Mouse (Mus musculus) lung, postnatal 10 days (tissue): ENCODE data around the gene Olfml2b.

ENCODE experiments used
- DNase-seq: peaks from one replicate; pipeline ENCODE4 v3.0.0; 2021

Olfml2b gene

GRCm38 (mm10) chr1:170647381-170647780 lies 3.0 kb downstream of the Olfml2b start:
- no peak for DNase-seq

- no peak for DNase-seq
Observed at GRCm38 (mm10) chr1:170647971-170648514, 3.7 kb downstream of the Olfml2b start.

- DNase-seq, result no peak
Observed at GRCm38 (mm10) chr1:170651046-170651723, 6.9 kb downstream of the Olfml2b start.

- no peak for DNase-seq
Observed at GRCm38 (mm10) chr1:170651989-170652740, 7.8 kb downstream of the Olfml2b start.

- peak; percentile 37 for DNase-seq
Observed at GRCm38 (mm10) chr1:170655280-170655917, 11.1 kb downstream of the Olfml2b start.

GRCm38 (mm10) chr1:170656518-170657227 lies 12.3 kb downstream of the Olfml2b start:
- DNase-seq, result no peak

- DNase-seq, result no peak
Observed at GRCm38 (mm10) chr1:170657228-170657521, 12.8 kb downstream of the Olfml2b start.

- no peak for DNase-seq
Observed at GRCm38 (mm10) chr1:170657643-170658314, 13.4 kb downstream of the Olfml2b start.

GRCm38 (mm10) chr1:170659260-170659659 lies 14.9 kb downstream of the Olfml2b start:
- no peak for DNase-seq

- no peak for DNase-seq
Observed at GRCm38 (mm10) chr1:170664620-170665185, 20.4 kb downstream of the Olfml2b start.

GRCm38 (mm10) chr1:170665200-170665599 lies 20.9 kb downstream of the Olfml2b start:
- no peak for DNase-seq

- DNase-seq, result peak; percentile 49
Observed at GRCm38 (mm10) chr1:170674184-170674775, 29.9 kb downstream of the Olfml2b start.

GRCm38 (mm10) chr1:170677681-170678080 lies 33.3 kb downstream of the Olfml2b start:
- DNase-seq, result peak; percentile 60

GRCm38 (mm10) chr1:170678861-170679260 lies 34.5 kb downstream of the Olfml2b start:
- peak; percentile 13 for DNase-seq

GRCm38 (mm10) chr1:170679624-170680023 lies 35.3 kb downstream of the Olfml2b start:
- DNase-seq, result no peak

- DNase-seq, result no peak
Observed at GRCm38 (mm10) chr1:170683863-170684262, 39.5 kb downstream of the Olfml2b start.

- no peak for DNase-seq
Observed at GRCm38 (mm10) chr1:170689773-170690172, 45.4 kb downstream of the Olfml2b start.

GRCm38 (mm10) chr1:170691301-170691700 lies 47.0 kb downstream of the Olfml2b start:
- peak; percentile 74 for DNase-seq

GRCm38 (mm10) chr1:170694821-170695291 lies 50.5 kb downstream of the Olfml2b start:
- peak; percentile 71 for DNase-seq

GRCm38 (mm10) chr1:170695326-170695725 lies 51.0 kb downstream of the Olfml2b start:
- DNase-seq, result no peak

- no peak for DNase-seq
Observed at GRCm38 (mm10) chr1:170696996-170697395, 52.7 kb downstream of the Olfml2b start.
